Mouse (Mus musculus): Measurements from ENCODE around the gene Wnt7b. TPM values are rescaled to one million over a fixed set of nuclear protein-coding genes. Genes with fewer than 3 reads are reported as not detected.

Wnt7b gene
- total and polyA plus RNA-seq, 3 experiments = not detected

DNA sequence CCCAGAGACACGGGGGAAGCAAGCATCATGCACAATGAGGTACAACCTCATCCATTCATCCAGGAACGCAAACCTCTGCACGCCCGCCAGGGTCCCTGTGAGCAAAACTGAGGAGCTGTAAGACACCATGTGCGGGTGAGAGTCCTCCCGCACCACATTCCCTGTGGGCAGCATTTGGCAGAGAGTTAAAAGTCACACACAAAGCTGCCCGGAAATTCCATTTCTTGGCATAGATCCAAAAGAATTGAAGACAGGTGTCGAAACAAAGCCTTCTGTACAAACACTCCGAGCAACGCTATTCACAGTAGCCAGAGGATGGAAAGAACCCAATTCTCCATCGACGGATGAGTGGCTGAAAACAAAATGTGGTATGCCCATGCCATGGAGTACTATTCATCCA lies 20.3 kb downstream of the Wnt7b start:
- dilution Hi-C loops (cut with MboI; ENCODE audit: extremely low pct_ligation_motif_present, extremely low pct_unique_long_range_greater_than_20kb, low sequenced_read_pairs) = no loop called here
- no peak overlapping the region for H3K9ac ChIP-seq (ENCODE audit: insufficient read depth, low read depth)
- no peaks in the 10 kb centered on the region for H3K4me1 ChIP-seq (ENCODE audit: control insufficient read depth in 1 of 2, insufficient read depth in 2 of 2)
- in situ Hi-C loops (cut with MboI; ENCODE audit: low pct_ligation_motif_present, low pct_unique_long_range_greater_than_20kb, low sequenced_read_pairs) = no loop called here
- no peak overlapping the region for H3K4me2 ChIP-seq (ENCODE audit: insufficient read depth, low read depth, poor library complexity, severe bottlenecking)
- no peak overlapping the region for H3K27ac ChIP-seq (ENCODE audit: insufficient read depth, low read depth)
- no peak for TF ChIP-seq CTCF (conservative IDR thresholded peaks at IDR 0.05 in 1 of 2, IDR thresholded peaks at IDR 0.05 in 1 of 2; ENCODE audit: low read depth in 2 of 2, low read length in 2 of 2)
- no peak for TF ChIP-seq MYC (IDR thresholded peaks at IDR 0.05; ENCODE audit: low read depth, low read length)
- TF ChIP-seq MXI1 (IDR thresholded peaks at IDR 0.05; ENCODE audit: low read depth, low read length) = no peak
- TF ChIP-seq USF2 (conservative IDR thresholded peaks at IDR 0.05; ENCODE audit: low read depth, low read length) = no peak
- no peak for TF ChIP-seq MAFK (IDR thresholded peaks at IDR 0.05; ENCODE audit: insufficient replicate concordance, low read length)
- no peak for TF ChIP-seq TCF12 (IDR thresholded peaks at IDR 0.05; ENCODE audit: low read depth, low read length)
- no peak for TF ChIP-seq CHD1 (IDR thresholded peaks at IDR 0.05; ENCODE audit: low read depth, low read length)
- TF ChIP-seq SMC3 (IDR thresholded peaks at IDR 0.05; ENCODE audit: low read depth, low read length) = no peak
- no peak for TF ChIP-seq CHD2 (IDR thresholded peaks at IDR 0.05; ENCODE audit: low read length)
- no peak for TF ChIP-seq ETS1 (conservative IDR thresholded peaks at IDR 0.05; ENCODE audit: low read depth, low read length)
- TF ChIP-seq PAX5 (IDR thresholded peaks at IDR 0.05; ENCODE audit: low read length) = no peak
- no peaks in the 10 kb centered on the region for H3K79me2 ChIP-seq (replicated peaks; ENCODE audit: control insufficient read depth, extremely low read depth, insufficient read depth, poor library complexity, severe bottlenecking)
- no peaks in the 10 kb centered on the region for H3K9me3 ChIP-seq (replicated peaks; ENCODE audit: low read length)
- no peak overlapping the region for H3K4me3 ChIP-seq (replicated peaks in 1 of 3; ENCODE audit: low read depth in 2 of 3, low read length in 2 of 3, poor library complexity in 1 of 3)
- H3K27me3 ChIP-seq (replicated peaks) = peaks cover 86% of the 10 kb centered on the region
- H3K36me3 ChIP-seq (replicated peaks in 1 of 2; ENCODE audit: control insufficient read depth in 1 of 2, insufficient read depth in 1 of 2, low read length in 1 of 2) = no peaks in the 10 kb centered on the region
- DNase-seq (ENCODE audit: extremely low read depth) = no peak

DNA sequence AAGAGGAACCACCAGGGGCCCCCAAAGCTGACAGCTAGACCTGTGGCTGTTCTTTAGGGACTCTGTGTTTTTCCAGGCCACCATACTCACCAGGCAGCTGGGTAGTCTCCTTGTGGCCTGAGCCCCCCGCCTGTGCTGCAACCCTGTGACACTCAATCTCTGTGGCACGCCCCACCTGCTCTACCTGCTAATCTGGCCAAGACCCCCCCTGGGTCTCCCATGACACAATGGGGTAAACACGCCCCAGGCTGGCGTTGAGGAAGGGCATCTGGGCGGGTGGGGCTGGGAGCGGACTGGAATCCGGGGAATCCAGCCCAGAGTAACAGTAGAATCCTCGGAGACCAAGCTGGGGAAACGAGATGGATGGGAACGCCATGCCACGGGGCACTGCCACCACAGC lies 21.4 kb downstream of the Wnt7b start:
- Histone ChIP-seq H3K4me1 (ENCODE audit: control insufficient read depth in 1 of 2, insufficient read depth in 2 of 2) (no peaks in the 10 kb centered on the region), H3K27me3 (replicated peaks) (peaks cover 84% of the 10 kb centered on the region), H3K9me3 (replicated peaks; ENCODE audit: low read length) (no peaks in the 10 kb centered on the region), H3K4me3 (replicated peaks in 1 of 3; ENCODE audit: low read depth in 2 of 3, low read length in 2 of 3, poor library complexity in 1 of 3) (no peak overlapping the region), H3K4me2 (ENCODE audit: insufficient read depth, low read depth, poor library complexity, severe bottlenecking) (no peak overlapping the region), H3K9ac (ENCODE audit: insufficient read depth, low read depth) (no peak overlapping the region), H3K79me2 (replicated peaks; ENCODE audit: control insufficient read depth, extremely low read depth, insufficient read depth, poor library complexity, severe bottlenecking) (no peaks in the 10 kb centered on the region), H3K36me3 (replicated peaks in 1 of 2; ENCODE audit: control insufficient read depth in 1 of 2, insufficient read depth in 1 of 2, low read length in 1 of 2) (no peaks in the 10 kb centered on the region), H3K27ac (ENCODE audit: insufficient read depth, low read depth) (no peak overlapping the region)
- dilution Hi-C loops (cut with MboI; ENCODE audit: extremely low pct_ligation_motif_present, extremely low pct_unique_long_range_greater_than_20kb, low sequenced_read_pairs) (no loop called here), in situ Hi-C loops (cut with MboI; ENCODE audit: low pct_ligation_motif_present, low pct_unique_long_range_greater_than_20kb, low sequenced_read_pairs) (no loop called here)
- DNase-seq (ENCODE audit: extremely low read depth) = no peak
- TF ChIP-seq POLR2A (IDR thresholded peaks at IDR 0.05; ENCODE audit: low read depth, low read length) (no peak), TBP (conservative IDR thresholded peaks at IDR 0.05; ENCODE audit: low read depth, low read length) (no peak), USF1 (IDR thresholded peaks at IDR 0.05; ENCODE audit: low read depth, low read length) (no peak), E2F4 (IDR thresholded peaks at IDR 0.05; ENCODE audit: insufficient replicate concordance, low read depth, low read length) (no peak), USF2 (conservative IDR thresholded peaks at IDR 0.05; ENCODE audit: low read depth, low read length) (no peak), MXI1 (IDR thresholded peaks at IDR 0.05; ENCODE audit: low read depth, low read length) (no peak), CHD1 (IDR thresholded peaks at IDR 0.05; ENCODE audit: low read depth, low read length) (no peak), SIN3A (IDR thresholded peaks at IDR 0.05; ENCODE audit: low read length) (no peak), UBTF (IDR thresholded peaks at IDR 0.05; ENCODE audit: low read depth, low read length) (no peak)
